Mouse (Mus musculus): Measurements from ENCODE around the gene Gm4141. TPM values are rescaled to one million over a fixed set of nuclear protein-coding genes. Genes with fewer than 3 reads are reported as not detected.

Gm4141 gene
- polyA plus RNA-seq (2017; shearing (Covaris generic)) = not detected

GRCm38 (mm10) chr7:20576141-20576540 is at the start of gene Gm4141:
Gene Gm4141 (minus strand): TSS chr7:20576241.

GRCm38 (mm10) chr7:20598921-20599320 is 22.9 kb upstream of the Gm4141 start, which contains the start of gene Gm4513:
Gene Gm4513 (minus strand): TSS chr7:20599021.

GRCm38 (mm10) chr7:20545657-20546056 is 30.4 kb downstream of the Gm4141 start, which contains the start of gene Gm5726:
Gene Gm5726 (minus strand): TSS chr7:20545757.

GRCm38 (mm10) chr7:20533537-20533936 is 42.5 kb downstream of the Gm4141 start, which contains the start of gene Vmn1r104:
Gene Vmn1r104 (plus strand): TSS chr7:20533837.

Other genes with a start within 250 kb of the Gm4141 start
- gene Gm4133, start 242.2 kb downstream of the Gm4141 start, polyA plus RNA-seq (2017; shearing (Covaris generic)) = not detected
- not detected for gene Gm5728, start 200.8 kb downstream of the Gm4141 start, polyA plus RNA-seq (2017; shearing (Covaris generic))
- gene Vmn1r100, start 158.3 kb downstream of the Gm4141 start, polyA plus RNA-seq (2017; shearing (Covaris generic)) = not detected
- gene Vmn1r101, start 133.6 kb downstream of the Gm4141 start, polyA plus RNA-seq (2017; shearing (Covaris generic)) = not detected
- not detected for gene Gm10670, start 101.3 kb downstream of the Gm4141 start, polyA plus RNA-seq (2017; shearing (Covaris generic))
- gene Vmn1r103, start 65.7 kb downstream of the Gm4141 start, polyA plus RNA-seq (2017; shearing (Covaris generic)) = not detected
- not detected for gene Vmn1r104, start 42.4 kb downstream of the Gm4141 start, polyA plus RNA-seq (2017; shearing (Covaris generic))
- gene Gm5726, start 30.5 kb downstream of the Gm4141 start, polyA plus RNA-seq (2017; shearing (Covaris generic)) = not detected
- not detected for gene Gm4513, start 22.8 kb upstream of the Gm4141 start, polyA plus RNA-seq (2017; shearing (Covaris generic))
- not detected for gene Vmn1r107, start 92.7 kb upstream of the Gm4141 start, polyA plus RNA-seq (2017; shearing (Covaris generic))
- not detected for gene Vmn1r111, start 127.0 kb upstream of the Gm4141 start, polyA plus RNA-seq (2017; shearing (Covaris generic))
- not detected for gene Gm10668, start 154.4 kb upstream of the Gm4141 start, polyA plus RNA-seq (2017; shearing (Covaris generic))
- not detected for gene Vmn1r112, start 194.9 kb upstream of the Gm4141 start, polyA plus RNA-seq (2017; shearing (Covaris generic))
- not detected for gene Vmn1r113, start 211.0 kb upstream of the Gm4141 start, polyA plus RNA-seq (2017; shearing (Covaris generic))
- not detected for gene Vmn1r114, start 235.9 kb upstream of the Gm4141 start, polyA plus RNA-seq (2017; shearing (Covaris generic))

Data from activated CD4-positive, CD25-positive, alpha-beta regulatory T cell, adult 9 weeks (primary cell).